Mouse (Mus musculus) midbrain, embryonic 12.5 days (tissue): ENCODE measurements around the gene Wnt8b. TPM values are rescaled to one million over a fixed set of nuclear protein-coding genes. Genes with fewer than 3 reads are reported as not detected.

Source experiments
- ATAC-seq: fragments of 200-750 bp; cut with Nextera tagmentation; 2 replicates; pipeline ENCODE4 v1.8.0; 2017; ENCODE audit warnings: low read depth, moderate TSS enrichment, moderate library complexity; ENCODE audit not compliant: low FRiP score
- H3K27ac ChIP-seq: fragments of 300-500 bp; sonication (generic); replicated peaks from 2 replicates; pipeline ENCODE4 v1.5.1; 2016; ENCODE audit warnings: mild to moderate bottlenecking
- H3K27me3 ChIP-seq: fragments of 300-500 bp; sonication (generic); 2 replicates; pipeline ENCODE4 v1.6.1; 2016; ENCODE audit warnings: mild to moderate bottlenecking
- H3K36me3 ChIP-seq: fragments of 300-500 bp; sonication (generic); 2 replicates; pipeline ENCODE4 v1.6.1; 2016
- H3K4me1 ChIP-seq: fragments of 300-500 bp; sonication (generic); 2 replicates; pipeline ENCODE4 v1.6.1; 2016
- H3K4me2 ChIP-seq: fragments of 300-500 bp; sonication (generic); replicated peaks from 2 replicates; pipeline ENCODE4 v1.6.1; 2016; ENCODE audit warnings: mild to moderate bottlenecking, moderate library complexity
- H3K4me3 ChIP-seq: fragments of 300-500 bp; sonication (generic); 2 replicates; pipeline ENCODE4 v1.5.1; 2016; ENCODE audit warnings: mild to moderate bottlenecking
- H3K9ac ChIP-seq: fragments of 300-500 bp; sonication (generic); replicated peaks from 2 replicates; pipeline ENCODE4 v1.6.1; 2016; ENCODE audit warnings: mild to moderate bottlenecking, moderate library complexity
- H3K9me3 ChIP-seq: fragments of 300-500 bp; sonication (generic); 2 replicates; pipeline ENCODE4 v1.6.1; 2016; ENCODE audit warnings: mild to moderate bottlenecking
- WGBS: fragments of 180-500 bp; shearing (Covaris S2); methylation state at CpG from one replicate; pipeline ENCODE4 v1.1.7; 2016; 5-methylcytosine and 5-hydroxymethylcytosine counted together
- polyA plus RNA-seq: library from polyadenylated mRNA; unstranded; fragments of >200 nt; fragmentation: Nextera tagmentation; extraction: Ambion mirVana; gene quantifications from 2 replicates; pipeline ENCODE4 v1.2.1, GENCODE M21; 2016

Gene Wnt8b
- polyA plus RNA-seq, 1 experiment from 2014 or later: 11.6 TPM

- H3K4me3 ChIP-seq: no peak overlapping the region
- WGBS: 87% methylated on average over 6 of the region's 6 CpGs
- H3K4me1 ChIP-seq: no peaks in the 10 kb centered on the region
- no peaks in the 10 kb centered on the region for H3K9me3 ChIP-seq
- no peaks in the 10 kb centered on the region for H3K36me3 ChIP-seq
- peaks cover 51% of the 10 kb centered on the region for H3K27me3 ChIP-seq
- no peak overlapping the region for H3K4me2 ChIP-seq
- ATAC-seq: no peak
- H3K9ac ChIP-seq: no peak overlapping the region
- no peak overlapping the region for H3K27ac ChIP-seq
Measured at GRCm38 (mm10) chr19:44475268-44475667, 18.0 kb upstream of the Wnt8b start.

GRCm38 (mm10) chr19:44476541-44476940 lies 16.7 kb upstream of the Wnt8b start:
- H3K36me3 ChIP-seq: no peaks in the 10 kb centered on the region
- no peak overlapping the region for H3K4me2 ChIP-seq
- ATAC-seq: no peak
- no peak overlapping the region for H3K4me3 ChIP-seq
- H3K9ac ChIP-seq: no peak overlapping the region
- WGBS: 57% methylated on average over 3 of the region's 3 CpGs
- H3K9me3 ChIP-seq: no peaks in the 10 kb centered on the region
- no peaks in the 10 kb centered on the region for H3K4me1 ChIP-seq
- peaks cover 51% of the 10 kb centered on the region for H3K27me3 ChIP-seq
- H3K27ac ChIP-seq: no peak overlapping the region

- H3K27me3 ChIP-seq: peaks cover 75% of the 10 kb centered on the region
- 8% methylated on average over 8 of the region's 8 CpGs for WGBS
- no peak for ATAC-seq
Measured at GRCm38 (mm10) chr19:44487266-44487665, 6.0 kb upstream of the Wnt8b start.

GRCm38 (mm10) chr19:44496511-44496910 lies 3.2 kb downstream of the Wnt8b start:
- Histone ChIP-seq H3K4me1 (peaks cover 6% of the 10 kb centered on the region), H3K27me3 (peaks cover 100% of the 10 kb centered on the region), H3K9me3 (no peaks in the 10 kb centered on the region), H3K4me3 (no peak overlapping the region), H3K9ac (no peak overlapping the region), H3K27ac (no peak overlapping the region), H3K4me2 (no peak overlapping the region), H3K36me3 (no peaks in the 10 kb centered on the region)
- 57% methylated on average over 8 of the region's 8 CpGs for WGBS
- ATAC-seq: peak; percentile 30; the same call in 1 of the 2 replicates

More at GRCm38 (mm10) chr19:44487266-44487665, 6.0 kb upstream of the Wnt8b start:
- no peaks in the 10 kb centered on the region for H3K36me3 ChIP-seq
- no peaks in the 10 kb centered on the region for H3K9me3 ChIP-seq
- no peak overlapping the region for H3K4me2 ChIP-seq
- H3K4me3 ChIP-seq: no peak overlapping the region
- H3K4me1 ChIP-seq: no peaks in the 10 kb centered on the region
- no peak overlapping the region for H3K27ac ChIP-seq
- H3K9ac ChIP-seq: no peak overlapping the region

GRCm38 (mm10) chr19:44496941-44497340 lies 3.7 kb downstream of the Wnt8b start:
- Histone ChIP-seq H3K9me3 (no peaks in the 10 kb centered on the region), H3K27me3 (peaks cover 100% of the 10 kb centered on the region), H3K9ac (no peak overlapping the region), H3K4me2 (no peak overlapping the region), H3K36me3 (no peaks in the 10 kb centered on the region), H3K4me3 (no peak overlapping the region), H3K27ac (no peak overlapping the region), H3K4me1 (peaks cover 6% of the 10 kb centered on the region)
- WGBS: 38% methylated on average over 10 of the region's 10 CpGs
- ATAC-seq: 0 out of 2 replicates have a peak, but pooled peaks have one; percentile 16

GRCm38 (mm10) chr19:44498936-44499335 lies 5.7 kb downstream of the Wnt8b start:
- Histone ChIP-seq H3K4me1 (no peaks in the 10 kb centered on the region), H3K9ac (no peak overlapping the region), H3K36me3 (no peaks in the 10 kb centered on the region), H3K27me3 (peaks cover 100% of the 10 kb centered on the region), H3K4me3 (no peak overlapping the region), H3K27ac (no peak overlapping the region), H3K9me3 (no peaks in the 10 kb centered on the region), H3K4me2 (no peak overlapping the region)
- 64% methylated on average over 6 of the region's 6 CpGs for WGBS
- ATAC-seq: no peak

GRCm38 (mm10) chr19:44500240-44500639 lies 7.0 kb downstream of the Wnt8b start:
- Histone ChIP-seq H3K9ac (no peak overlapping the region), H3K4me2 (no peak overlapping the region), H3K4me1 (no peaks in the 10 kb centered on the region), H3K27ac (no peak overlapping the region), H3K36me3 (no peaks in the 10 kb centered on the region), H3K4me3 (no peak overlapping the region), H3K27me3 (peaks cover 100% of the 10 kb centered on the region), H3K9me3 (no peaks in the 10 kb centered on the region)
- ATAC-seq: no peak
- 41% methylated on average over 5 of the region's 5 CpGs for WGBS

GRCm38 (mm10) chr19:44501925-44502324 lies 8.7 kb downstream of the Wnt8b start:
- H3K27ac ChIP-seq: no peak overlapping the region
- no peaks in the 10 kb centered on the region for H3K9me3 ChIP-seq
- H3K9ac ChIP-seq: no peak overlapping the region
- no peaks in the 10 kb centered on the region for H3K36me3 ChIP-seq
- no peak overlapping the region for H3K4me3 ChIP-seq
- H3K27me3 ChIP-seq: peaks cover 100% of the 10 kb centered on the region
- no peak for ATAC-seq
- 86% methylated on average over 6 of the region's 6 CpGs for WGBS
- no peaks in the 10 kb centered on the region for H3K4me1 ChIP-seq
- no peak overlapping the region for H3K4me2 ChIP-seq

GRCm38 (mm10) chr19:44502741-44503140 lies 9.5 kb downstream of the Wnt8b start:
- Histone ChIP-seq H3K9me3 (no peaks in the 10 kb centered on the region), H3K9ac (no peak overlapping the region), H3K27me3 (peaks cover 100% of the 10 kb centered on the region), H3K4me2 (no peak overlapping the region), H3K36me3 (no peaks in the 10 kb centered on the region), H3K4me3 (no peak overlapping the region), H3K4me1 (no peaks in the 10 kb centered on the region), H3K27ac (no peak overlapping the region)
- no peak for ATAC-seq
- 81% methylated on average over 4 of the region's 4 CpGs for WGBS

- Histone ChIP-seq H3K27me3 (peaks cover 100% of the 10 kb centered on the region), H3K27ac (no peak overlapping the region), H3K9me3 (no peaks in the 10 kb centered on the region), H3K9ac (no peak overlapping the region), H3K4me2 (peak overlapping the region; percentile 74), H3K4me1 (peaks cover 57% of the 10 kb centered on the region), H3K36me3 (no peaks in the 10 kb centered on the region), H3K4me3 (peak overlapping the region; percentile 48; the same call in 1 of the 2 replicates)
- ATAC-seq: no peak
- 5% methylated on average over 12 of the region's 12 CpGs for WGBS
Measured at GRCm38 (mm10) chr19:44510534-44511175, 17.4 kb downstream of the Wnt8b start.

GRCm38 (mm10) chr19:44511451-44512231 lies 18.4 kb downstream of the Wnt8b start:
- H3K36me3 ChIP-seq: no peaks in the 10 kb centered on the region
- no peaks in the 10 kb centered on the region for H3K9me3 ChIP-seq
- H3K4me1 ChIP-seq: peaks cover 63% of the 10 kb centered on the region
- H3K4me3 ChIP-seq: peak overlapping the region; percentile 48
- H3K4me2 ChIP-seq: peak overlapping the region; percentile 74
- H3K27ac ChIP-seq: peak overlapping the region; percentile 39; the same call in 1 of the 2 replicates
- ATAC-seq: no peak
- peak overlapping the region; percentile 40 for H3K9ac ChIP-seq
- 2% methylated on average over 64 of the region's 66 CpGs for WGBS
- H3K27me3 ChIP-seq: peaks cover 100% of the 10 kb centered on the region

- WGBS: 13% methylated on average over 5 of the region's 5 CpGs
- Histone ChIP-seq H3K9ac (no peak overlapping the region), H3K9me3 (no peaks in the 10 kb centered on the region), H3K36me3 (no peaks in the 10 kb centered on the region), H3K27ac (no peak overlapping the region), H3K4me2 (peak overlapping the region; percentile 15; the same call in 1 of the 2 replicates), H3K4me3 (peak overlapping the region; percentile 4; the same call in 1 of the 2 replicates), H3K27me3 (peaks cover 100% of the 10 kb centered on the region), H3K4me1 (peaks cover 70% of the 10 kb centered on the region)
- no peak for ATAC-seq
Measured at GRCm38 (mm10) chr19:44512601-44513000, 19.3 kb downstream of the Wnt8b start.
